Mouse (Mus musculus): ENCODE data around the gene Defa17.
"Not testable (repeated sequence)": the region's sequence is repeated elsewhere in the genome, so short reads cannot be mapped to it uniquely, and the experiment has no call there.

Defa17 gene
- long read RNA-seq, experiment 1: 0 reads
- long read RNA-seq, experiment 2: 0 reads

DNA sequence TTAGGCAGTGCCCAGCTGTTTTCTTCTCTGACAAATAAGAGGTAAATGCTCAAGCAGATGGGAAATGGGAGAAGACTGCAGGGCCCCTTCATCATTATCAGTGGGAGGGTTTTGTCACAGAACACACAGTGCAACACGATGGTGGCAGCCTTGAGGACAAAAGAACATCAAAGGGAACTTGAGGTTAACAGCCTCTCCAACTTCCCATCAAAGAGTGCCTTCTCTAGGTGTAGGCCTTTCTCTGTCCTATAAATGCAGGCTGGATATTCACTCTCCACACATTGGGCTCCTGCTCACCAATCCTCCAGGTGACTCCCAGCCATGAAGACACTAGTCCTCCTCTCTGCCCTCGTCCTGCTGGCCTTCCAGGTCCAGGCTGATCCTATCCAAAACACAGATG lies at the start of gene Defa17:
TSS of gene Defa17 (plus strand) at position 301 of the 400 bp plus-strand sequence.
- intact Hi-C loops (cut with DNase I): not testable (repeated sequence)

DNA sequence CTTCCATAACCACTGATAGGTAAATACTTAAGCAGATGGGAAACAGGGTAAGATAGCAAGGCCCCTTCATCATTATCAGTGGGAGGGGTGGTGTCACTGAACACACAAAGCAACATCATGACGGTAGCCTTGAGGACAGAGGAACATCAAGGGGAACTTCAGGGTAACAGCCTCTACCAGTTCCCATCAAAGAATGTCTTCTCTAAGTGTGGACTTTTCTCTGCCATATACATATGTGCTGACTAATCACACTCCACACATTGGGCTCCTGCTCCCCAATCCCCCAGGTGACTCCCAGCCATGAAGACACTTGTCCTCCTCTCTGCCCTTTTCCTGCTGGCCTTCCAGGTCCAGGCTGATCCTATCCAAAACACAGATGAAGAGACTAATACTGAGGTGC lies 37.7 kb upstream of the Defa17 start, which contains the start of gene Defa26:
TSS of gene Defa26 (plus strand) at position 301 of the 400 bp plus-strand sequence.
- intact Hi-C loops (cut with DNase I): not testable (repeated sequence)

DNA sequence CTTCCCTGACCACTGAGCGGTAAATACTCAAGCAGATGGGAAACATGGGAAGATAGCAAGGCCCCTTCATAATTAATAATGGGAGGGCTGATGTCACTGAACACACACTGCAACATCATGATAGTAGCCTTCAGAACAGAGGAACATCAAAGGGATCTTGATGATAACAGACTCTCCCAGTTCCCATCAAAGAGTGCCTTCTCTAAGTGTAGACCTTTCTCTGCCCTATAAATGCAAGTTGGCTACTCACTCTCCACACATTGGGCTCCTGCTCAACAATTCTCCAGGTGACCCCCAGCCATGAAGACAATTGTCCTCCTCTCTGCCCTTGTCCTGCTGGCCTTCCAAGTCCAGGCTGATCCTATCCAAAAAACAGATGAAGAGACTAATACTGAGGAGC lies 9.9 kb downstream of the Defa17 start, which contains the start of gene Defa34:
TSS of gene Defa34 (plus strand) at position 301 of the 400 bp plus-strand sequence.
- intact Hi-C loops (cut with DNase I): not testable (repeated sequence)

DNA sequence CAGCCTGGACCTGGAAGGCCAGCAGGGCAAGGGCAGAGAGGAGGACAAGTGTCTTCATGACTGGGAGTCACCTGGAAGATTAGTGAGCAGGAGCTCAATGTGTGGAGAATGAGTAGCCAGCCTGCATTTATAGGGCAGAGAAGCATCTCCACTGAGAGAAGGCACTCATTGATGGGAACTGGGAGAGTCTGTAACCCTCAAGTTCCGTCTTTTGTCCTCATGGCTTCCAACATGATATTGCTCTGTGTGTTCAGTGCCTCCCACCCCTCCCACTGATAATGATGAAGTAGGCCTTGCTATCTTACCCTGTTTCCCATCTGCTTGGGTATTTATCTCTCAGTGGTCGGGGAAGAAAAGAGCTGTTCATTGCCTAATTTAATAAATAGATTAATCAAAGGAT lies 48.0 kb downstream of the Defa17 start, which contains the start of gene AY761184:
TSS of gene AY761184 (minus strand) at position 101 of the 400 bp plus-strand sequence.
- intact Hi-C loops (cut with DNase I): not testable (repeated sequence)

Measured in adrenal gland (tissue).